Mouse (Mus musculus) lung, embryonic 16.5 days (tissue): ENCODE data around the gene Wtip. TPM values are rescaled to one million over a fixed set of nuclear protein-coding genes. Genes with fewer than 3 reads are reported as not detected.
"Not testable (repeated sequence)": the region's sequence is repeated elsewhere in the genome, so short reads cannot be mapped to it uniquely, and the experiment has no call there.

Experiments used
- ATAC-seq: fragments of 200-750 bp; cut with Nextera tagmentation; 2 replicates; pipeline ENCODE4 v1.8.0; 2017; ENCODE audit warnings: low read depth, mild to moderate bottlenecking, moderate library complexity
- H3K27ac ChIP-seq: fragments of 300-500 bp; sonication (generic); 2 replicates; pipeline ENCODE4 v1.5.1; 2014; ENCODE audit warnings: mild to moderate bottlenecking, control low read depth, low read length
- H3K27me3 ChIP-seq: fragments of 300-500 bp; sonication (generic); 2 replicates; pipeline ENCODE4 v1.6.1; 2014; ENCODE audit warnings: low read depth, low read length, mixed read lengths; ENCODE audit not compliant: control insufficient read depth, insufficient read depth
- H3K36me3 ChIP-seq: fragments of 300-500 bp; sonication (generic); 2 replicates; pipeline ENCODE4 v1.6.1; 2014; ENCODE audit warnings: low read length; ENCODE audit not compliant: control insufficient read depth, insufficient read depth
- H3K4me1 ChIP-seq: fragments of 300-500 bp; sonication (generic); replicated peaks from 2 replicates; pipeline ENCODE4 v1.6.1; 2014; ENCODE audit warnings: low read length, mixed read lengths; ENCODE audit not compliant: control insufficient read depth, insufficient read depth
- H3K4me2 ChIP-seq: fragments of 300-500 bp; sonication (generic); 2 replicates; pipeline ENCODE4 v1.6.1; 2014; ENCODE audit warnings: low read depth, low read length, control low read depth
- H3K4me3 ChIP-seq: fragments of 300-500 bp; sonication (generic); 2 replicates; pipeline ENCODE4 v1.5.1; 2014; ENCODE audit warnings: mild to moderate bottlenecking, low read length, control low read depth
- H3K9ac ChIP-seq: fragments of 300-500 bp; sonication (generic); 2 replicates; pipeline ENCODE4 v1.6.1; 2014; ENCODE audit warnings: low read length, control low read depth
- H3K9me3 ChIP-seq: fragments of 300-500 bp; sonication (generic); 2 replicates; pipeline ENCODE4 v1.6.1; 2016; ENCODE audit warnings: low read length; ENCODE audit not compliant: control insufficient read depth
- WGBS: fragments of 180-500 bp; shearing (Covaris S2); extraction: QIAGEN DNeasy Blood & Tissue Kit; methylation state at CpG from one replicate; pipeline ENCODE4 v1.1.7; 2014; 5-methylcytosine and 5-hydroxymethylcytosine counted together
- polyA plus RNA-seq: library from polyadenylated mRNA; unstranded; fragments of >200 nt; fragmentation: Nextera tagmentation; extraction: Ambion mirVana; gene quantifications from 2 replicates; pipeline ENCODE4 v1.2.1, GENCODE M21; 2015

Wtip gene
- polyA plus RNA-seq, 1 experiment from 2014 or later = 7.2 TPM

DNA sequence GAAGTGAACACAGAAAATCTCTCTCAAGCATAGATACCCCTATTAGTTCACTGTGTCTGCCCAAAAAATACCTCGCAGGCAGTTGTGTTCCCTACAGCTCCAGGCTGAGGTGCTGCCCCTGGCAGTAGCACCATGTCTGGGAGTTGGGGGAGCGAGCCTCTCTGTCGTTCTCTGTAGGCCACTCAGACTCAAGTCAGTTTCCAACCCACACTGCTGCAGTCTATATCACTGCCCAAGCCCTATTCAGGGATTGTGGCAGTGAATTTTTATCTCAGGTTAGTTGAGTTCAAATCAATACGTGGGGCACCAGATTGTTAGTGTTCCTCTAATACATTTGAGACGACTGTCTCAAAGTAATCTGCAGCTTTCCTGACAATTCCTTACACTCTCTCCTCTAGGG lies 64.9 kb downstream of the Wtip start:
- not testable (repeated sequence) for H3K9me3 ChIP-seq, H3K9ac ChIP-seq, H3K27ac ChIP-seq, H3K27me3 ChIP-seq, H3K4me1 ChIP-seq, H3K36me3 ChIP-seq, ATAC-seq, H3K4me3 ChIP-seq, H3K4me2 ChIP-seq
- 69% methylated on average over 5 of the region's 5 CpGs for WGBS

Other genes with a start within 250 kb of the Wtip start
- gene Scgb2b26, start 188.2 kb downstream of the Wtip start, polyA plus RNA-seq = not detected in 2 replicates
- not detected in 2 replicates for gene Scgb2b27, start 119.3 kb downstream of the Wtip start, polyA plus RNA-seq
- gene Scgb1b27, start 111.8 kb downstream of the Wtip start, polyA plus RNA-seq = not detected in 2 replicates
- gene Scgb1b30, start 37.8 kb downstream of the Wtip start, polyA plus RNA-seq = not detected in 2 replicates
- 192 and 203 TPM in 2 replicates for gene Uba2, start 36.3 kb upstream of the Wtip start, polyA plus RNA-seq
- gene Pdcd2l, start 63.4 kb upstream of the Wtip start, polyA plus RNA-seq = 56.2 and 57.2 TPM in 2 replicates
- 252 and 256 TPM in 2 replicates for gene Gpi1, start 97.1 kb upstream of the Wtip start, polyA plus RNA-seq
- gene Gm6096, start 117.8 kb upstream of the Wtip start, polyA plus RNA-seq = not detected in 2 replicates
- 57.6 and 63.8 TPM in 2 replicates for gene 4931406P16Rik, start 180.3 kb upstream of the Wtip start, polyA plus RNA-seq